Mouse (Mus musculus): ENCODE data around the gene Rbfox1. TPM values are rescaled to one million over a fixed set of nuclear protein-coding genes. Genes with fewer than 3 reads are reported as not detected.

The Rbfox1 gene
- polyA plus RNA-seq, 1 experiment from 2014 or later, result 0.32 TPM

DNA sequence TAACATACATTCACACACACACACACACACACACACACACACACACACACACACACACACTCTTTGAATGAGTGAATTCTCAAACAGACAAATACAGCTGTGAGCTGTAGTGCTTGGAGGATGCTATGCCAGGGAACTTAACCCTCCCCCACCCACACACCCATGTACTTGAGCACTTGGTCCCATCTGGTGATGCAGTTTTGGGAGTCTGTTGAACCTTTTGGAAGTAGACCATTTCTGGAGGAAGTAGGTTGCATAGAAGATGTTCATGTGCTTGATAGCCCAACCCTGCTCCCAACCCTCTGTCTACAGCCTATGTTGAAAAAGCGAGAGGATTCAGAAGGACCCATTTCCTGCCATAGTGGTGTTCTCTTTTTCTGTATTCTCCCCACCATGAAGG is 1378.1 kb downstream of the Rbfox1 start:
- Histone ChIP-seq H3K27ac (replicated peaks) (no peak overlapping the region), H3K36me3 (replicated peaks) (no peaks in the 10 kb centered on the region), H3K9ac (no peak overlapping the region), H3K4me2 (no peak overlapping the region), H3K9me3 (replicated peaks) (no peaks in the 10 kb centered on the region), H3K4me3 (replicated peaks) (no peak overlapping the region), H3K27me3 (no peaks in the 10 kb centered on the region), H3K4me1 (replicated peaks) (no peaks in the 10 kb centered on the region)
- ATAC-seq (ENCODE audit: insufficient read depth), result no peak
- 43% methylated on average over 1 of the region's 1 CpGs for WGBS (ENCODE audit: insufficient replicate concordance)

DNA sequence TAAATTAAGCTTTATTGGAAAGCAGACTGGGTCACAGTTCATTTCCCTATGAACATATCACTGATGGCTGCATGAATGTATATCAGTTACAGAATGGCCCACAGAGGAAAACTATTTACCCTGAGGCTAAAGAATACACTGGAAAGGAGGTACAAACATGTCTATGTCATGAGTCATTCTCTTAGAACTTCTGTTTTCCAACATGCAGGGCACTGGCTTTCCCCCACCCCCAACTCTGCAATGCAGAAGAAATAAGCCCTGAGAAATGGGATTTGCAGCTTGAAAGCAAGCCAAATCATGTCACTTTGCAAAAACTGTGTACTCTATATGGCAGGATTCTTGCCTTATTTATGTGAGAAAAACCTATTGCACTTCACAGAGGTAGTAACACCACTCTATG is 1380.6 kb downstream of the Rbfox1 start:
- Histone ChIP-seq H3K4me1 (replicated peaks) (no peaks in the 10 kb centered on the region), H3K4me2 (no peak overlapping the region), H3K36me3 (replicated peaks) (no peaks in the 10 kb centered on the region), H3K9me3 (replicated peaks) (no peaks in the 10 kb centered on the region), H3K27me3 (no peaks in the 10 kb centered on the region), H3K27ac (replicated peaks) (no peak overlapping the region), H3K4me3 (replicated peaks) (no peak overlapping the region), H3K9ac (no peak overlapping the region)
- no peak for ATAC-seq (ENCODE audit: insufficient read depth)

DNA sequence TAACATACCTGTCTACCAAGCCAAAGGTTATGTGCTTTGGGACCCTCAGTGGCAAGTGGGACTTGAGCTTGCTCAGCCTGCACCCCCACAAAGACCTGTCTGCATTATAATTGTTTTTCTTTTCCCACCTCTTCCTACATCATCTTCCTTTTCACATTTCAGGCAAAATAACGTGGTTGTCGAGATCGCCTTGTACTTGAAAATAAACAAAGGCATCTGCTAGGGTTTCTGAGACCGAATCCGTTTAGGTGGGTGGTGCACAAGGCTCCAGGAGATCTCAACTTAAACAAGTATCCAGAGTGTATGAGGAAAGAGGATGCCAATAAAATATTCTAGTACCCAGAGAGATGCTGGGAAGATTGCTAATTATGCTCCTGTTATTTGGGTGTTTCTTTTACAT is 1390.3 kb downstream of the Rbfox1 start:
- Histone ChIP-seq H3K4me2 (no peak overlapping the region), H3K9ac (no peak overlapping the region), H3K9me3 (replicated peaks) (no peaks in the 10 kb centered on the region), H3K4me3 (replicated peaks) (no peak overlapping the region), H3K27ac (replicated peaks) (no peak overlapping the region), H3K4me1 (replicated peaks) (no peaks in the 10 kb centered on the region), H3K27me3 (no peaks in the 10 kb centered on the region), H3K36me3 (replicated peaks) (no peaks in the 10 kb centered on the region)
- no peak for ATAC-seq (ENCODE audit: insufficient read depth)
- 64% methylated on average over 5 of the region's 5 CpGs for WGBS (ENCODE audit: insufficient replicate concordance)

DNA sequence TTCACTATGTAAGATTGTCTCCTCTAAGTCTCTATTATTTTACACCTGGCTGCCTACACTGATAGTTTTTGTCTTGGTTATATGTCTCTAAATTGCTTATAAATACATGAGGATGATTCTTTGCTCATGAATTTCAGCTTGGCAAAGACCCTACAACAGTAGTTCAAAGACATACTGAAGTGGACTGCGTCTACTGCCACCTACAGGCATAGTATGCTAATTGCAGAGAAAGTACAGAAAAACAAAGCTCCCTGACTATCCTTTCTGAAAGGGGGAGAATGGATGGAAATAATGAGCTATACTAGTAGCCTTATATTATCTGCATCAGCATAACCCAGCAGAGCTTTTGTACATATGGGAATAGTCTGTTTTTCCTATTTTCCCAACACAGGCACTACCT is 1390.7 kb downstream of the Rbfox1 start:
- no peaks in the 10 kb centered on the region for H3K36me3 ChIP-seq (replicated peaks)
- no peak for ATAC-seq (ENCODE audit: insufficient read depth)
- WGBS (ENCODE audit: insufficient replicate concordance), result 16% methylated on average over 1 of the region's 1 CpGs

DNA sequence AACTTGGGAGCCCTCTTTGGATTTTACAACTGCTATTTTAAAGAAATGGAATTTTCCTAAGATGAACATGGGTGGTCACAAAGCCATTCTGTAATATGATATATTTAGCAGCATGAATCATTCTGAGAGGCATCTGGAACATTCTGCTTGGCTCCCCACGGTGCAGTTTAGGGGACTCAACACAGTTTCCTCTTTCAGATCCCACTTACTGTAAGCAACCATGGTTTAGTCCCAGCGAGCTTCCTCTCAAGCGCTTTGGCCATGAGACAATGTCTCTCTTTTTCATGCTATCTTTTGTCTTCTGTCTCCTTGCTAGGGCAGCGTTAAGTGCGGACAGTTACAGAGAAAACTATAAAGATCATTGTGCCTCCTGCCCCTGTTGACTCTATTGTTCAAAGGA is 1394.4 kb downstream of the Rbfox1 start:
- Histone ChIP-seq H3K27ac (replicated peaks) (no peak overlapping the region), H3K4me3 (replicated peaks) (no peak overlapping the region), H3K4me1 (replicated peaks) (no peaks in the 10 kb centered on the region), H3K4me2 (no peak overlapping the region), H3K27me3 (no peaks in the 10 kb centered on the region), H3K36me3 (replicated peaks) (no peaks in the 10 kb centered on the region), H3K9me3 (replicated peaks) (no peaks in the 10 kb centered on the region), H3K9ac (no peak overlapping the region)
- 49% methylated on average over 5 of the region's 5 CpGs for WGBS (ENCODE audit: insufficient replicate concordance)
- ATAC-seq (ENCODE audit: insufficient read depth), result no peak

More for the DNA sequence above, 1390.7 kb downstream of the Rbfox1 start:
- H3K27me3 ChIP-seq, result no peaks in the 10 kb centered on the region
- H3K9me3 ChIP-seq (replicated peaks), result no peaks in the 10 kb centered on the region
- no peak overlapping the region for H3K4me3 ChIP-seq (replicated peaks)
- no peak overlapping the region for H3K4me2 ChIP-seq
- H3K9ac ChIP-seq, result no peak overlapping the region
- H3K27ac ChIP-seq (replicated peaks), result no peak overlapping the region
- no peaks in the 10 kb centered on the region for H3K4me1 ChIP-seq (replicated peaks)

DNA sequence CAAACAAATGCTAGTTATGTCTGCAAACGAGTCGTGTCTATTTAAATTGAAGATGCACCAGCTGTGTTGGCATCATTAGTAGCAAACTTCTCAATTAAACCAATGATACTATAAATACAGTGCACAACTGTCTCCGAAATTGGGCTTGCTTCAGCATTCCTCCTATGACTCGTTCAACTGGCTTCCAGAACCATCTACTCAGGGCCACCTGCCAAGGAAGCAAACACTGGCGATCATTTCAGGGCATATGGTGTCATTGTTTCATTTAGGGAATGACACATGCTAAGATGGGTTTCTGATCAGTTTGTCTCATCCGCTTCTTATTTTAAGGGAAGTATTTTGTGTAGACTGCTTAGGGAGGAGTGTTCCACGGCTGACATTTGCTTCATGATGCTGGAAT is 1397.1 kb downstream of the Rbfox1 start:
- Histone ChIP-seq H3K36me3 (replicated peaks) (no peaks in the 10 kb centered on the region), H3K4me2 (no peak overlapping the region), H3K4me3 (replicated peaks) (no peak overlapping the region), H3K27ac (replicated peaks) (no peak overlapping the region), H3K9me3 (replicated peaks) (no peaks in the 10 kb centered on the region), H3K4me1 (replicated peaks) (no peaks in the 10 kb centered on the region), H3K27me3 (no peaks in the 10 kb centered on the region), H3K9ac (no peak overlapping the region)
- ATAC-seq (ENCODE audit: insufficient read depth), result no peak
- WGBS (ENCODE audit: insufficient replicate concordance), result 63% methylated on average over 7 of the region's 7 CpGs

DNA sequence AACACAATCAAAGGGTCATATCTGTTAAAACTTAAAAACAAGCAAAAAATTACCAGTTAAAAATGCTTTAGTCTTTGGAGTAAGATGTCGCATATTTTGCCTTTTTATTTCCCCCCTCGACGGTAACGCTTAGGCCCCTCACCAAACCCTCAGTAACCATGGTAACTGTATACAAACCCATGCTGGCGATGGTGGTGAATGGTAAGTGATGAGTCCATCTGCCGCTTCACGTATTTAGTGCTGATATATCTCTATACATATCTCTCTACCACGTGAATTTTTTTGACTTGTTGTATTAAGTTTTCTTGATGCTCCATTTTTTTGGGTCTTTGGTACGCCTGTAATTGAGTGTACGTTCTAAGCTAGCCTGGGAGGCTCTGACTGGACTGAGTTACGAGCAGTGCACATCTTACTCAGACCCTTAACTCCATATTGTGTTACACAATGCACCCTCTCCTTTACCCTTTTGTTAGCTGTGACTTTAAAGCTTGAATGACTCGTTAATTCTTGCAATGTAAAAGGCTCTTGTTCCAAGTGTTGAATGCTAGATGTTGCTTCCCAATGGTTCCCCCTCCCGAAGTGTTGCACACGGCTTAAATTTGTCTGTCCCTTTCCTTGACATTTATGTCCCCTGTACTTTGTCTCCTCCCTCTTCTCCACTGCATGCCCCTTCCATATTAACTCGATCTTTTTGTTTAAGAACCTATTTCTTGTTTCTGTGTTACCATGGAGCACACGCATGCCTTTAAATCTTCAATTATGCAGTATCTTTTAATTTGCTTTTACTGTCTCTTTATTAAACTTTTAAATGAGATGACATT is 1408.0 kb downstream of the Rbfox1 start:
- no peak for ATAC-seq (ENCODE audit: insufficient read depth)
- no peak overlapping the region for H3K4me3 ChIP-seq (replicated peaks)
- no peaks in the 10 kb centered on the region for H3K36me3 ChIP-seq (replicated peaks)
- WGBS (ENCODE audit: insufficient replicate concordance), result 67% methylated on average over 16 of the region's 16 CpGs
- H3K4me1 ChIP-seq (replicated peaks), result no peaks in the 10 kb centered on the region
- H3K27ac ChIP-seq (replicated peaks), result no peak overlapping the region
- H3K9ac ChIP-seq, result no peak overlapping the region
- H3K9me3 ChIP-seq (replicated peaks), result no peaks in the 10 kb centered on the region
- H3K4me2 ChIP-seq, result no peak overlapping the region
- no peaks in the 10 kb centered on the region for H3K27me3 ChIP-seq

DNA sequence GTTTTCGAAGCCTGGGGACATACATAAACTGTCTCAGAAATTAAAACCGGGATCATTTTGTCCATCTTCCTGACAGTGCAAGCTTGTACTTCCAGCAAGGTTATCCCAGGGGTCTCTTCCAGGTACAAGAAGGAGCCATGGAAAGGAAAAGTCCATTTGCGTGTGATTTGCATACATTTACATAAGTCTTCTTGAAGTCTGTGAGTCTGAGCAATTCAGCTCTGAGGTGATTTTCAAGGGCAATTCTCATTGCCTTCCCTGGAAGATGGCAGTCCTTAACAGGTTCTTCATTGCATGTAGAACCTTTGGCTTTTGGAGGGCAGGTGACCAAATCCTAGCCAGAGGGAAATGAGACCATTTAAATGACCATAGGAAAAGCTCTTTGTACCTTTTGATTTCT is 1417.3 kb downstream of the Rbfox1 start:
- no peak overlapping the region for H3K4me3 ChIP-seq (replicated peaks)
- H3K27ac ChIP-seq (replicated peaks), result no peak overlapping the region
- no peak overlapping the region for H3K9ac ChIP-seq
- no peaks in the 10 kb centered on the region for H3K4me1 ChIP-seq (replicated peaks)
- no peaks in the 10 kb centered on the region for H3K27me3 ChIP-seq
- H3K9me3 ChIP-seq (replicated peaks), result no peaks in the 10 kb centered on the region
- 56% methylated on average over 3 of the region's 3 CpGs for WGBS (ENCODE audit: insufficient replicate concordance)
- no peak for ATAC-seq (ENCODE audit: insufficient read depth)
- no peaks in the 10 kb centered on the region for H3K36me3 ChIP-seq (replicated peaks)
- H3K4me2 ChIP-seq, result no peak overlapping the region

DNA sequence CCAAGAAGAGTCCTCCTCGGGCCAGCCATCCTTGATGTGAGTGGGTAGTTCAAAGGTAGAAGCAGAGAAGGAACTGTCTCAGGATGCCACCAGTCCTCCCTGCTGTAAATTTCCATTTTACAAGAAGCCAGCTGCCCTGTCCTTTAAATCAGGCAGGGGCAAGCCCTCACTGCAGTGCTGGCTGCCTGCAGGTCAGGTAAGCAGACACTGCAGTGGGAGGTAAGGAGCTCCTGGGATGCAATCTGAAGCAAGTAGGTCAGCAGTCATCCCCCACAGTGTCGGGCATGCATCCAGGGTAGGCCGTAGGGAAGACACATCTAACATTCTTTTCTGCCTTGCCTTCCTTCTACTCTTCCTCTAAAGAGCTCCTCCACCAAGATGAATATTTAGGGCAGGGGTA is 1444.0 kb downstream of the Rbfox1 start:
- no peak overlapping the region for H3K9ac ChIP-seq
- no peak overlapping the region for H3K4me3 ChIP-seq (replicated peaks)
- 63% methylated on average over 3 of the region's 3 CpGs for WGBS (ENCODE audit: insufficient replicate concordance)
- H3K4me2 ChIP-seq, result no peak overlapping the region
- no peaks in the 10 kb centered on the region for H3K4me1 ChIP-seq (replicated peaks)
- ATAC-seq (ENCODE audit: insufficient read depth), result no peak
- no peaks in the 10 kb centered on the region for H3K36me3 ChIP-seq (replicated peaks)
- H3K27ac ChIP-seq (replicated peaks), result no peak overlapping the region
- H3K27me3 ChIP-seq, result no peaks in the 10 kb centered on the region
- no peaks in the 10 kb centered on the region for H3K9me3 ChIP-seq (replicated peaks)

DNA sequence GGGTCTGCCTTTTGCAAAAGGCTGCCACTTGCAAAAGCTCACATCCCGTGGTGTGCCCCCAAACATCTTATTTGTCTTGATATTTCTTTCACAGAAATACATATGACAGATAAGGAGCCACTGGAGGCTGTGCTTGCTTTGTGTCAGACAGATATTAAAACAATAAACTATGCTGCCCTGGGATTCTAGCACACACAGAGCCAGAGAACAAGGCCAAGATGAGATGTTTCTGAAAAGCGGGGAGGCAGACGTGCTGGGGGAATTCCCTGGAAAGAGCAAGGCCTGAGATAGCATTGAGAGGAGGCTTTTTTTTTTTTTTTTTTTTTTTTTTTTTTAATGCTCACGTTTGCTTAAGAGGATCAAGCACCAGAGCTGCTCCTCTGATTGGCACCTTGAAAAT is 1456.0 kb downstream of the Rbfox1 start:
- Histone ChIP-seq H3K9ac (no peak overlapping the region), H3K27ac (replicated peaks) (no peak overlapping the region), H3K27me3 (no peaks in the 10 kb centered on the region), H3K4me1 (replicated peaks) (no peaks in the 10 kb centered on the region), H3K9me3 (replicated peaks) (no peaks in the 10 kb centered on the region), H3K4me3 (replicated peaks) (no peak overlapping the region), H3K36me3 (replicated peaks) (no peaks in the 10 kb centered on the region), H3K4me2 (no peak overlapping the region)
- ATAC-seq (ENCODE audit: insufficient read depth), result no peak
- WGBS (ENCODE audit: insufficient replicate concordance), result 41% methylated on average over 4 of the region's 4 CpGs

DNA sequence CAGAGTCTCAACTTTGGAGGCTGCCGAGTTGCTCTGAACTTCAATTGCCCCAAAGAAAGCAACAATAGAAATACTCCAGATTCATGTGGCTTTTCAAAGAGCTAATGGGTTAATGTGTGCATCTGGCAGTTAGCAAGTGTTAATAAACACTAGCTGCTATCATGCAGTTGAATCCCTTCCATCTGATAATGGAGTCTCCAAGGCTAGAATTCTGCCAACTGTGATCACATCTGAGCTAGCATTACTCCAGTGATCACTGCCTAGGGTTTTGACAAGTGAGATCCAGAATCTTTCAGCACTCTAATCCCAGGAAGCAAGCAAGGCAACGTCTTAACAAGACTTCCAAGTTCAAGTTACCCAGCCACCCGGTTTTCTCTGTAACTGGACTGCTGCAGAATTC is 1460.1 kb downstream of the Rbfox1 start:
- H3K9me3 ChIP-seq (replicated peaks), result no peaks in the 10 kb centered on the region
- H3K27me3 ChIP-seq, result no peaks in the 10 kb centered on the region
- H3K27ac ChIP-seq (replicated peaks), result no peak overlapping the region
- H3K4me2 ChIP-seq, result no peak overlapping the region
- no peak overlapping the region for H3K9ac ChIP-seq
- no peak for ATAC-seq (ENCODE audit: insufficient read depth)
- 38% methylated on average over 3 of the region's 3 CpGs for WGBS (ENCODE audit: insufficient replicate concordance)
- H3K36me3 ChIP-seq (replicated peaks), result no peaks in the 10 kb centered on the region
- H3K4me3 ChIP-seq (replicated peaks), result no peak overlapping the region
- no peaks in the 10 kb centered on the region for H3K4me1 ChIP-seq (replicated peaks)

DNA sequence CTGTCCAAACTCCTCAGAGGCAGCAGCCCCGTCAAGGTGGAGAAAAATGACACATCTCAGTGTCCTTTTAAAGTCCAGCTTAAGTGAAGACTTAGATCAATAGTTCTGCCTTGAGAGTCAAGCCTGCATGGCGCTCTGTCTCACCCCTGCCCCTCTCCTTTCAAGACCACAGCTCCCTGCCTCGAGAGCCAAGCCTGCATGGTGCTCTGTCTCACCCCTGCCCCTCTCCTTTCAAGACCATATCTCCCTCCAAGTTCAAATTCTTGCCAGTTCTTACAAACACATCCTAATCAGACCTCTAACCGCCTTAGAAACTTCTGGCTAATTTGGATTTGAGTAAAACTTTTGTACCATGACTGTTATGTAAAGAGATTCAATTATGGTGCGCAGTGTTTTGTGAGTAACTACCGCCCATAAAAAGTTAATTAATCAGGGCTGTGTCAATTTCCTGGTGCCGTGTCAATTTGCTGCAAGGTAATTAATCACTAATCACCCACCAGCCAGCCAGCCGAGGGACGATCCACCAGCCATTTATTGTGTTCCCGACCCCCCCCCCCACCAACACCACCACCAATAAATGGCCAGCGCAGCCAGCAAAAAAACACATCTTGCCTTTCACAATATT is 1461.0 kb downstream of the Rbfox1 start:
- no peak for ATAC-seq (ENCODE audit: insufficient read depth)
- no peaks in the 10 kb centered on the region for H3K27me3 ChIP-seq
- WGBS (ENCODE audit: insufficient replicate concordance), result 58% methylated on average over 11 of the region's 11 CpGs

More for the DNA sequence above, 1461.0 kb downstream of the Rbfox1 start:
- Histone ChIP-seq H3K4me2 (no peak overlapping the region), H3K4me1 (replicated peaks) (no peaks in the 10 kb centered on the region), H3K36me3 (replicated peaks) (no peaks in the 10 kb centered on the region), H3K9ac (no peak overlapping the region), H3K27ac (replicated peaks) (no peak overlapping the region), H3K4me3 (replicated peaks) (no peak overlapping the region), H3K9me3 (replicated peaks) (no peaks in the 10 kb centered on the region)

Measured in liver, embryonic 15.5 days (tissue).